Mouse (Mus musculus) erythroblast, embryonic 14.5 days (primary cell): ENCODE results near the gene Yod1.

Source experiments
- GATA1 ChIP-seq: IDR thresholded peaks from 2 replicates; pipeline ENCODE4 v1.6.1; 2012; ENCODE audit warnings: low read length, inconsistent platforms, mixed read lengths
- TAL1 ChIP-seq: IDR thresholded peaks from 3 replicates; pipeline ENCODE4 v1.6.1; 2012; ENCODE audit warnings: low read length, inconsistent platforms, mixed read lengths

GRCm38 (mm10) chr1:130698601-130699000 is 18.5 kb upstream of the Yod1 start:
- TF ChIP-seq TAL1 (no peak), GATA1 (no peak)
